In genomic region chr10:81000197-81001062, GRCm38 (mm10) we compare ENCODE assay signal across 10 mouse cellular contexts. TPM values are rescaled to one million over a fixed set of nuclear protein-coding genes. Genes with fewer than 3 reads are reported as not detected.
DNase-seq lines count a peak whose midpoint lies in the region; ATAC-seq and TF ChIP-seq lines count a peak whose summit lies in the region.
"Had no signal": no experiment of that assay in that cellular context is flagged by ENCODE, and none has a peak within 500 bp of the region (broad histone marks: within the 10 kb centered on the region; RNA-seq: fewer than 3 reads in every experiment).

No protein-coding gene starts in this region.

- H3K4me3 ChIP-seq in liver, postnatal 0 days (ENCODE audit: low read depth, low read length): no peak overlapping the region
- no peak overlapping the region for H3K4me3 ChIP-seq in hindbrain, embryonic 16.5 days (ENCODE audit: low read length)
- H3K4me3 ChIP-seq in midbrain, embryonic 16.5 days (ENCODE audit: low read depth, low read length): no peak overlapping the region

- 34% methylated on average over 28 of the region's 28 CpGs for WGBS in liver, postnatal 0 days (ENCODE audit: insufficient replicate concordance)
- 53% methylated on average over 28 of the region's 28 CpGs for WGBS in hindbrain, embryonic 16.5 days
- 53% methylated on average over 28 of the region's 28 CpGs for WGBS in midbrain, embryonic 16.5 days

- no peak overlapping the region for H3K4me2 ChIP-seq in liver, postnatal 0 days (ENCODE audit: low read depth, low read length)
- H3K4me2 ChIP-seq in hindbrain, embryonic 16.5 days (ENCODE audit: low read length): peak overlapping the region; percentile 4; the same call in 1 of the 2 replicates
- peak overlapping the region; percentile 31; the same call in 1 of the 2 replicates for H3K4me2 ChIP-seq in midbrain, embryonic 16.5 days (ENCODE audit: low read length)

- no peak for TF ChIP-seq CTCF in liver, postnatal 0 days (IDR thresholded peaks at IDR 0.05; ENCODE audit: low read depth)

- no peaks in the 10 kb centered on the region for H3K36me3 ChIP-seq in liver, postnatal 0 days (replicated peaks; ENCODE audit: insufficient read depth, low read length)
- no peaks in the 10 kb centered on the region for H3K36me3 ChIP-seq in hindbrain, embryonic 16.5 days (ENCODE audit: control insufficient read depth, insufficient read depth, low read length)
- H3K36me3 ChIP-seq in midbrain, embryonic 16.5 days (ENCODE audit: control insufficient read depth, insufficient read depth, low read length): no peaks in the 10 kb centered on the region

- H3K9ac ChIP-seq in liver, postnatal 0 days (replicated peaks): no peak overlapping the region
- peak overlapping the region; percentile 24 for H3K9ac ChIP-seq in hindbrain, embryonic 16.5 days (ENCODE audit: low read depth, low read length)
- peak overlapping the region; percentile 42 for H3K9ac ChIP-seq in midbrain, embryonic 16.5 days (ENCODE audit: low read depth, low read length)

- ATAC-seq in CD4-positive, CD25-positive, alpha-beta regulatory T cell, adult 4 months: no peak
- no peak for ATAC-seq in liver, postnatal 0 days
- ATAC-seq in hindbrain, embryonic 16.5 days: no peak
- no peak for ATAC-seq in midbrain, embryonic 16.5 days

- no peaks in the 10 kb centered on the region for H3K9me3 ChIP-seq in liver, postnatal 0 days (ENCODE audit: low read length)
- no peaks in the 10 kb centered on the region for H3K9me3 ChIP-seq in hindbrain, embryonic 16.5 days (ENCODE audit: control insufficient read depth, low read length)
- H3K9me3 ChIP-seq in midbrain, embryonic 16.5 days (replicated peaks; ENCODE audit: control insufficient read depth, low read length, poor library complexity, severe bottlenecking): no peaks in the 10 kb centered on the region

- peaks cover 7% of the 10 kb centered on the region; the same call in 1 of the 2 replicates for H3K4me1 ChIP-seq in liver, postnatal 0 days (ENCODE audit: insufficient read depth)
- peaks cover 14% of the 10 kb centered on the region for H3K4me1 ChIP-seq in hindbrain, embryonic 16.5 days (ENCODE audit: control insufficient read depth, insufficient read depth, low read depth, low read length)
- peaks cover 11% of the 10 kb centered on the region; the same call in 1 of the 2 replicates for H3K4me1 ChIP-seq in midbrain, embryonic 16.5 days (ENCODE audit: control insufficient read depth, insufficient read depth, low read length)

- no peak overlapping the region for H3K27ac ChIP-seq in liver, postnatal 0 days (ENCODE audit: low read depth)
- H3K27ac ChIP-seq in hindbrain, embryonic 16.5 days (ENCODE audit: low read depth, low read length): no peak overlapping the region
- H3K27ac ChIP-seq in midbrain, embryonic 16.5 days (ENCODE audit: low read length): no peak overlapping the region; the same call in 1 of the 2 replicates
- H3K27ac ChIP-seq: macrophage had no signal

- no peaks in the 10 kb centered on the region for H3K27me3 ChIP-seq in liver, postnatal 0 days (ENCODE audit: insufficient read depth, low read length)
- H3K27me3 ChIP-seq in hindbrain, embryonic 16.5 days (replicated peaks; ENCODE audit: control insufficient read depth, insufficient read depth, low read length): no peaks in the 10 kb centered on the region
- H3K27me3 ChIP-seq in midbrain, embryonic 16.5 days (ENCODE audit: control insufficient read depth, insufficient read depth, low read depth, low read length): no peaks in the 10 kb centered on the region; the same call in 1 of the 2 replicates

- peak; percentile 36 for DNase-seq in CD4-positive, CD25-positive, alpha-beta regulatory T cell, adult 2 months (ENCODE audit: low read depth, low spot score)
- DNase-seq in liver: peak; percentile 43
- no peak for DNase-seq in liver, postnatal 0 days
- DNase-seq in layer of hippocampus, postnatal 25 days (ENCODE audit: extremely low spot score in 1 of 2, low spot score in 1 of 2): no peak
- no peak for DNase-seq in cerebellum, adult 9-11 months

- no peak for TF ChIP-seq EP300 in liver, postnatal 0 days (IDR thresholded peaks at IDR 0.05; ENCODE audit: low read depth)

RNA-seq across cellular contexts. Expression of gene Gng7, which starts 14.3 kb away (rescaled TPM):
- under 1 TPM in 1 of 2 experiments, not detected in 1; 0.54 TPM for polyA plus RNA-seq in CD4-positive, CD25-positive, alpha-beta regulatory T cell, adult 4 months (2017; shearing (Covaris generic))
- polyA plus RNA-seq in liver, postnatal 0 days (2015; fragmentation: Nextera tagmentation; extraction: Ambion mirVana): 1.3 TPM in 2 replicates
- polyA plus RNA-seq in hindbrain, embryonic 16.5 days (2015; fragmentation: Nextera tagmentation; extraction: Ambion mirVana): 25.4 and 27.0 TPM in 2 replicates
- polyA plus RNA-seq in midbrain, embryonic 16.5 days (2015; fragmentation: Nextera tagmentation; extraction: Ambion mirVana): 21.5 and 25.6 TPM in 2 replicates
- 100 to 1,000 TPM; 180 to 184 TPM for total RNA-seq in layer of hippocampus, postnatal 25 days (2021)

RNA-seq across cellular contexts. Expression of gene Diras1, which starts 25.0 kb away (rescaled TPM):
- polyA plus RNA-seq in CD4-positive, CD25-positive, alpha-beta regulatory T cell, adult 4 months (2017; shearing (Covaris generic)): not detected
- polyA plus RNA-seq in liver, postnatal 0 days (2015; fragmentation: Nextera tagmentation; extraction: Ambion mirVana): not detected in 2 replicates
- 74.4 and 81.7 TPM in 2 replicates for polyA plus RNA-seq in hindbrain, embryonic 16.5 days (2015; fragmentation: Nextera tagmentation; extraction: Ambion mirVana)
- polyA plus RNA-seq in midbrain, embryonic 16.5 days (2015; fragmentation: Nextera tagmentation; extraction: Ambion mirVana): 71.7 and 88.1 TPM in 2 replicates
- 100 to 1,000 TPM in 1 of 2 experiments, 10 to 100 TPM in 1; 98.7 to 103 TPM for total RNA-seq in layer of hippocampus, postnatal 25 days (2021)
- total RNA-seq: hematopoietic stem cell, adult 5-6 weeks had no signal
- polyA plus RNA-seq: macrophage had no signal

RNA-seq across cellular contexts. Expression of gene Slc39a3, which starts 36.8 kb away (rescaled TPM):
- polyA plus RNA-seq in CD4-positive, CD25-positive, alpha-beta regulatory T cell, adult 4 months (2017; shearing (Covaris generic)): 1 to 10 TPM; 3.3 to 4.7 TPM
- 4.6 and 4.7 TPM in 2 replicates for polyA plus RNA-seq in liver, postnatal 0 days (2015; fragmentation: Nextera tagmentation; extraction: Ambion mirVana)
- 48.3 and 54.3 TPM in 2 replicates for polyA plus RNA-seq in hindbrain, embryonic 16.5 days (2015; fragmentation: Nextera tagmentation; extraction: Ambion mirVana)
- polyA plus RNA-seq in midbrain, embryonic 16.5 days (2015; fragmentation: Nextera tagmentation; extraction: Ambion mirVana): 52.8 and 55.7 TPM in 2 replicates
- 10 to 100 TPM; 67.5 to 74.9 TPM for total RNA-seq in layer of hippocampus, postnatal 25 days (2021)

RNA-seq across cellular contexts. Expression of gene Sgta, which starts 59.6 kb away (rescaled TPM):
- polyA plus RNA-seq in CD4-positive, CD25-positive, alpha-beta regulatory T cell, adult 4 months (2017; shearing (Covaris generic)): 100 to 1,000 TPM in 1 of 2 experiments, 10 to 100 TPM in 1; 78.9 to 148 TPM
- polyA plus RNA-seq in liver, postnatal 0 days (2015; fragmentation: Nextera tagmentation; extraction: Ambion mirVana): 50.2 and 50.6 TPM in 2 replicates
- 334 and 346 TPM in 2 replicates for polyA plus RNA-seq in hindbrain, embryonic 16.5 days (2015; fragmentation: Nextera tagmentation; extraction: Ambion mirVana)
- polyA plus RNA-seq in midbrain, embryonic 16.5 days (2015; fragmentation: Nextera tagmentation; extraction: Ambion mirVana): 324 and 340 TPM in 2 replicates
- 100 to 1,000 TPM; 171 to 178 TPM for total RNA-seq in layer of hippocampus, postnatal 25 days (2021)

Comparison
In these comparisons a context has a peak if more than half of its experiments do, and no peak if none do; other contexts are left out.
1. DNase-seq: peak in CD4-positive, CD25-positive, alpha-beta regulatory T cell, adult 2 months (single experiment) and liver (single experiment); none in liver, postnatal 0 days (single experiment), layer of hippocampus, postnatal 25 days (0 of 2) and cerebellum, adult 9-11 months (single experiment).
2. RNA of gene Diras1, which starts 25.0 kb away (polyA plus RNA-seq): 71.7 to 88.1 TPM in midbrain, embryonic 16.5 days and 74.4 to 81.7 TPM in hindbrain, embryonic 16.5 days; not detected in CD4-positive, CD25-positive, alpha-beta regulatory T cell, adult 4 months and not detected in liver, postnatal 0 days; every median in the first group is over 10 times any median in the second.